Mouse (Mus musculus) C2C12 (cell line): ENCODE measurements around the gene Mphosph9.

Source experiments
- CEBPB ChIP-seq: IDR thresholded peaks from one replicate; pipeline ENCODE4 v1.6.1; 2011; ENCODE audit warnings: low read depth, mild to moderate bottlenecking, control low read depth, moderate library complexity
- CTCF ChIP-seq: IDR thresholded peaks from one replicate; pipeline ENCODE4 v1.5.1; 2011; ENCODE audit not compliant: control insufficient read depth, insufficient read depth, insufficient read length
- FOSL1 ChIP-seq: IDR thresholded peaks from one replicate; pipeline ENCODE4 v1.8.0; 2011; ENCODE audit warnings: mild to moderate bottlenecking, low read length; ENCODE audit not compliant: poor library complexity, insufficient read depth, severe bottlenecking
- MAX ChIP-seq: IDR thresholded peaks from one replicate; pipeline ENCODE4 v1.6.1; 2011; ENCODE audit warnings: mild to moderate bottlenecking, control low read depth
- MYOD1 ChIP-seq: IDR thresholded peaks from one replicate; pipeline ENCODE4 v1.6.1; 2011; ENCODE audit warnings: low read depth; ENCODE audit not compliant: control insufficient read depth, insufficient read length
- MYOG ChIP-seq: IDR thresholded peaks from one replicate; pipeline ENCODE4 v1.6.1; 2011; ENCODE audit not compliant: control insufficient read depth, insufficient read length; ENCODE audit errors: extremely low read depth
- USF1 ChIP-seq: IDR thresholded peaks from one replicate; pipeline ENCODE4 v1.6.1; 2011; ENCODE audit warnings: low read depth, mild to moderate bottlenecking, control low read depth, moderate library complexity

DNA sequence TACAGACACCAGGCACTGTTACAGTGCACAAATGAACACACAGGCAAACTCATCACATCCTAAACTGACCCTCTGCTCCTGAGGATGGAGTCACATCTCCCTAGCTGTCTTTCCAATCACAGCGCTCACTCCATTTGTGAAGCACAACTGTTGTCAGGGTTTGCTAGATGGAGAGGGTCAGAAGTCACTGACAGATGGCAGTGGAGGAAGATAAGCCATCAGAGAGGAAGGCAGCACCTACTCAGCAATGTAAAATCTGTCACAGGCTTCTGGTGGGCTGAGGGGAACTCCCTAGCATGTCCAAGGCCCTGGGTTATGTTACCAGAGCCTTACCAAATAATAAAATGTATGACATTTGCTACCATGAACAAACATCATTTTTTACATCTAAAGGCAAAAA lies 69.7 kb downstream of the Mphosph9 start:
- TF ChIP-seq CTCF: no peak
- no peak for TF ChIP-seq USF1
- TF ChIP-seq MAX: no peak
- TF ChIP-seq FOSL1: no peak
- no peak for TF ChIP-seq CEBPB
- TF ChIP-seq MYOD1: no peak
- TF ChIP-seq MYOG: no peak
